Mouse (Mus musculus) erythroblast, embryonic 14.5 days (primary cell): ENCODE results near the gene Efhd1.

Source experiments
- GATA1 ChIP-seq: IDR thresholded peaks from 2 replicates; pipeline ENCODE4 v1.6.1; 2012; ENCODE audit warnings: low read length, inconsistent platforms, mixed read lengths
- TAL1 ChIP-seq: IDR thresholded peaks from 3 replicates; pipeline ENCODE4 v1.6.1; 2012; ENCODE audit warnings: low read length, inconsistent platforms, mixed read lengths

GRCm38 (mm10) chr1:87264134-87265006 is at the start of gene Efhd1:
- no peak for TF ChIP-seq GATA1
- no peak for TF ChIP-seq TAL1
